Mouse (Mus musculus): ENCODE results near the gene Ppfibp1. TPM values are rescaled to one million over a fixed set of nuclear protein-coding genes. Genes with fewer than 3 reads are reported as not detected.

Ppfibp1 gene
- total RNA-seq, 1 experiment = 39.9 TPM

GRCm38 (mm10) chr6:146955896-146956295 lies 67.6 kb downstream of the Ppfibp1 start:
- Histone ChIP-seq H3K36me3 (ENCODE audit: control insufficient read depth, insufficient read depth, low read length, poor library complexity, severe bottlenecking) (no peaks in the 10 kb centered on the region), H3K4me3 (ENCODE audit: insufficient read depth in 1 of 2, low read depth in 1 of 2, low read length in 2 of 2, poor library complexity in 1 of 2, severe bottlenecking in 1 of 2) (no peak overlapping the region), H3K27ac (ENCODE audit: insufficient read depth, low read depth, low read length, poor library complexity, severe bottlenecking) (no peak overlapping the region), H3K9me3 (ENCODE audit: control insufficient read depth, insufficient read depth, low read depth, low read length) (no peaks in the 10 kb centered on the region), H3K9ac (ENCODE audit: insufficient read depth, low read depth, low read length, poor library complexity, severe bottlenecking) (no peak overlapping the region), H3K4me1 (ENCODE audit: control insufficient read depth in 2 of 2, insufficient read depth in 2 of 2, low read length in 2 of 2, poor library complexity in 1 of 2) (peaks cover 4 to 10% of the 10 kb centered on the region in 2 experiments; a peak in 2 of 4 replicates)
- TF ChIP-seq ZNF384 (IDR thresholded peaks at IDR 0.05; ENCODE audit: low read depth, low read length) = no peak
- no peak for TF ChIP-seq ZC3H11A (IDR thresholded peaks at IDR 0.05; ENCODE audit: borderline replicate concordance, low read depth, low read length)
- TF ChIP-seq CHD2 (IDR thresholded peaks at IDR 0.05; ENCODE audit: low read depth, low read length) = no peak
- no peak for TF ChIP-seq MAFK (IDR thresholded peaks at IDR 0.05; ENCODE audit: insufficient read depth, low read depth, low read length)
- DNase-seq (ENCODE audit: low read depth, low spot score) = no peak
- in situ Hi-C loops (cut with MboI; ENCODE audit: low sequenced_read_pairs in 2 of 2, unreplicated experiment in 2 of 2) = no loop called here

- Histone ChIP-seq H3K27ac (ENCODE audit: insufficient read depth, low read depth, low read length, poor library complexity, severe bottlenecking) (no peak overlapping the region), H3K4me1 (ENCODE audit: control insufficient read depth in 2 of 2, insufficient read depth in 2 of 2, low read length in 2 of 2, poor library complexity in 1 of 2) (peaks cover 4 to 10% of the 10 kb centered on the region in 2 experiments; a peak in 2 of 4 replicates), H3K9ac (ENCODE audit: insufficient read depth, low read depth, low read length, poor library complexity, severe bottlenecking) (no peak overlapping the region), H3K36me3 (ENCODE audit: control insufficient read depth, insufficient read depth, low read length, poor library complexity, severe bottlenecking) (no peaks in the 10 kb centered on the region), H3K9me3 (ENCODE audit: control insufficient read depth, insufficient read depth, low read depth, low read length) (no peaks in the 10 kb centered on the region), H3K4me3 (ENCODE audit: insufficient read depth in 1 of 2, low read depth in 1 of 2, low read length in 2 of 2, poor library complexity in 1 of 2, severe bottlenecking in 1 of 2) (no peak overlapping the region)
- DNase-seq (ENCODE audit: low read depth, low spot score) = no peak
- no peak for TF ChIP-seq ZNF384 (IDR thresholded peaks at IDR 0.05; ENCODE audit: low read depth, low read length)
- TF ChIP-seq CHD2 (IDR thresholded peaks at IDR 0.05; ENCODE audit: low read depth, low read length) = no peak
- no peak for TF ChIP-seq HCFC1 (IDR thresholded peaks at IDR 0.05; ENCODE audit: borderline replicate concordance, insufficient read depth, low read length)
- TF ChIP-seq ZC3H11A (IDR thresholded peaks at IDR 0.05; ENCODE audit: borderline replicate concordance, low read depth, low read length) = no peak
- TF ChIP-seq MAFK (IDR thresholded peaks at IDR 0.05; ENCODE audit: insufficient read depth, low read depth, low read length) = no peak
- in situ Hi-C loops (cut with MboI; ENCODE audit: low sequenced_read_pairs in 2 of 2, unreplicated experiment in 2 of 2) = no loop called here
Observed at GRCm38 (mm10) chr6:146956961-146957360, 68.7 kb downstream of the Ppfibp1 start.

- Histone ChIP-seq H3K9me3 (ENCODE audit: control insufficient read depth, insufficient read depth, low read depth, low read length) (no peaks in the 10 kb centered on the region), H3K27ac (ENCODE audit: insufficient read depth, low read depth, low read length, poor library complexity, severe bottlenecking) (no peak overlapping the region), H3K4me3 (ENCODE audit: insufficient read depth in 1 of 2, low read depth in 1 of 2, low read length in 2 of 2, poor library complexity in 1 of 2, severe bottlenecking in 1 of 2) (no peak overlapping the region), H3K4me1 (ENCODE audit: control insufficient read depth in 2 of 2, insufficient read depth in 2 of 2, low read length in 2 of 2, poor library complexity in 1 of 2) (peaks cover 4 to 10% of the 10 kb centered on the region in 2 experiments; a peak in 2 of 4 replicates), H3K9ac (ENCODE audit: insufficient read depth, low read depth, low read length, poor library complexity, severe bottlenecking) (no peak overlapping the region), H3K36me3 (ENCODE audit: control insufficient read depth, insufficient read depth, low read length, poor library complexity, severe bottlenecking) (no peaks in the 10 kb centered on the region)
- in situ Hi-C loops (cut with MboI; ENCODE audit: low sequenced_read_pairs in 2 of 2, unreplicated experiment in 2 of 2) = no loop called here
- DNase-seq (ENCODE audit: low read depth, low spot score) = no peak
- no peak for TF ChIP-seq HCFC1 (IDR thresholded peaks at IDR 0.05; ENCODE audit: borderline replicate concordance, insufficient read depth, low read length)
Observed at GRCm38 (mm10) chr6:146958694-146959093, 70.4 kb downstream of the Ppfibp1 start.

- Histone ChIP-seq H3K4me1 (ENCODE audit: control insufficient read depth in 2 of 2, insufficient read depth in 2 of 2, low read length in 2 of 2, poor library complexity in 1 of 2) (peaks cover 4 to 10% of the 10 kb centered on the region in 2 experiments; a peak in 2 of 4 replicates), H3K27ac (ENCODE audit: insufficient read depth, low read depth, low read length, poor library complexity, severe bottlenecking) (no peak overlapping the region), H3K9ac (ENCODE audit: insufficient read depth, low read depth, low read length, poor library complexity, severe bottlenecking) (no peak overlapping the region), H3K36me3 (ENCODE audit: control insufficient read depth, insufficient read depth, low read length, poor library complexity, severe bottlenecking) (no peaks in the 10 kb centered on the region), H3K9me3 (ENCODE audit: control insufficient read depth, insufficient read depth, low read depth, low read length) (no peaks in the 10 kb centered on the region), H3K4me3 (ENCODE audit: insufficient read depth in 1 of 2, low read depth in 1 of 2, low read length in 2 of 2, poor library complexity in 1 of 2, severe bottlenecking in 1 of 2) (no peak overlapping the region)
- in situ Hi-C loops (cut with MboI; ENCODE audit: low sequenced_read_pairs in 2 of 2, unreplicated experiment in 2 of 2) = no loop called here
- no peak for TF ChIP-seq CHD2 (IDR thresholded peaks at IDR 0.05; ENCODE audit: low read depth, low read length)
- no peak for TF ChIP-seq ZNF384 (IDR thresholded peaks at IDR 0.05; ENCODE audit: low read depth, low read length)
- TF ChIP-seq MAFK (IDR thresholded peaks at IDR 0.05; ENCODE audit: insufficient read depth, low read depth, low read length) = no peak
- no peak for TF ChIP-seq ZC3H11A (IDR thresholded peaks at IDR 0.05; ENCODE audit: borderline replicate concordance, low read depth, low read length)
- TF ChIP-seq HCFC1 (IDR thresholded peaks at IDR 0.05; ENCODE audit: borderline replicate concordance, insufficient read depth, low read length) = no peak
- DNase-seq (ENCODE audit: low read depth, low spot score) = no peak
Observed at GRCm38 (mm10) chr6:146959908-146960680, 71.8 kb downstream of the Ppfibp1 start.

All from ES-E14 (cell line).